Mouse (Mus musculus): Measurements from ENCODE around the gene Srd5a3. TPM values are rescaled to one million over a fixed set of nuclear protein-coding genes. Genes with fewer than 3 reads are reported as not detected.

The Srd5a3 gene
- polyA plus RNA-seq, 1 experiment from 2014 or later: 38.0 TPM

DNA sequence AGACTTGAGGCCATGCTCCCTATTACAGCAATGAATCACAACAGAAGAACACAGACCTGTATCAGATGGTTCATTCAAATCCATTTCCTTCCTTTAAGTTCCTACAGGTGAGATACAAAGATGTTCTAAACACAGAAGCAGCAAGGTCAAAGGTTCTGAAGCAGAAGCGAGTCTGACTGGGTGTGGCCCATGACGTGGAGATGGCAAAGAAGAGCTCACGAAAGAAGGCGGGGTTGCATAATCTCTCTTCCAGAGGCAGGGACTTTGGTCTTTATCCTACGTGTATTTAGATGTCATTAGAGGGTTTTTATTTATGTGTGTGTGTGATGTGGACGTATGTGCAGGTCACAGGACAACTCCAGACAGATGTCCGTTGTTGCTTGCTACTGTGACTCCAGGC is 37.6 kb downstream of the Srd5a3 start:
- H3K9ac ChIP-seq: no peak overlapping the region
- no peaks in the 10 kb centered on the region for H3K9me3 ChIP-seq
- WGBS: 63% methylated on average over 7 of the region's 7 CpGs
- H3K4me3 ChIP-seq (replicated peaks): no peak overlapping the region
- ATAC-seq (ENCODE audit: insufficient read depth, low FRiP score, low read depth): no peak
- H3K27me3 ChIP-seq (replicated peaks): no peaks in the 10 kb centered on the region
- H3K27ac ChIP-seq: no peak overlapping the region
- peaks cover 9% of the 10 kb centered on the region for H3K4me1 ChIP-seq
- no peak overlapping the region for H3K4me2 ChIP-seq
- no peaks in the 10 kb centered on the region for H3K36me3 ChIP-seq

DNA sequence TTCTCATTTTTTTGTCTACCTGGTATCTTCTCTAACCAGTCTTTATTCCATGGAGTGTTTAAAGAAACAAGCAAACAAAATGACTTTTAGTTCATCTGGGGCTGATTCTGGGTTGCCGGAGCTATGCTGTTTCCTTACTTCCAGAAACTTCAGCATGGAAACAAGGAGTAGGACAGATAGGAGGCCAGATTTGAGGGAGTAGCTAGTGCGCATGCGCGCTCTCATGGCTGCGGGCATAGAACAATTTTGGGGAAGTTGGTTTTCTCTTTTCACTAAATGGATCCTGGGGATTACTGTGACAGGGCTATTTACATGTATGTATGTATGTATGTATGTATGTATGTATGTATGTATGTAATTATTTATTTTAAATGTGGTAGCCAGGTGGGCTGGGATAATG is 39.1 kb downstream of the Srd5a3 start:
- no peak overlapping the region for H3K27ac ChIP-seq

DNA sequence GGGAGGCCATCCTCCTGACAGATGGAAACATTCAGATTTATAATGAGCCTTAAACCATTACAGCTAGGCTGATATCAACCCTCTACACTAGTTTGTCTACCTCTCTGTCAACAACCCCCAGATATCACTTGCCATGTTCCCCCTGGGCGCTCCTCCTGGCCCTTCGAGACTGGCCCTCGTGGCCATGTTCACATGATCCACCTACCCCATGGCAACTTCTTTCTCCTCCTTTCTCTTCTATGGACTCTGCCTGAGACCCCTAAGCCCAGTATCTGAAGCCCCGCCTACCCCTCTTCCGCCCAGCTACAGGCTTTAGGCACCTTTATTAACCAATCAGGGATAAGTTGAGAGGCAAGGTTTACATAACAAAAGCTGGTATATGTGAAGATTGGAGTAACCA is 39.7 kb downstream of the Srd5a3 start:
- no peak overlapping the region for H3K9ac ChIP-seq
- H3K27ac ChIP-seq: no peak overlapping the region
- peaks cover 9% of the 10 kb centered on the region for H3K4me1 ChIP-seq
- H3K27me3 ChIP-seq (replicated peaks): no peaks in the 10 kb centered on the region
- H3K36me3 ChIP-seq: no peaks in the 10 kb centered on the region
- 83% methylated on average over 5 of the region's 5 CpGs for WGBS
- H3K9me3 ChIP-seq: no peaks in the 10 kb centered on the region
- H3K4me2 ChIP-seq: no peak overlapping the region
- no peak for ATAC-seq (ENCODE audit: insufficient read depth, low FRiP score, low read depth)
- H3K4me3 ChIP-seq (replicated peaks): no peak overlapping the region

More for the DNA sequence above, 39.1 kb downstream of the Srd5a3 start:
- Histone ChIP-seq H3K36me3 (no peaks in the 10 kb centered on the region), H3K4me2 (no peak overlapping the region), H3K4me3 (replicated peaks) (no peak overlapping the region), H3K27me3 (replicated peaks) (no peaks in the 10 kb centered on the region), H3K4me1 (peaks cover 9% of the 10 kb centered on the region), H3K9ac (no peak overlapping the region), H3K9me3 (no peaks in the 10 kb centered on the region)
- no peak for ATAC-seq (ENCODE audit: insufficient read depth, low FRiP score, low read depth)
- WGBS: 94% methylated on average over 5 of the region's 5 CpGs

DNA sequence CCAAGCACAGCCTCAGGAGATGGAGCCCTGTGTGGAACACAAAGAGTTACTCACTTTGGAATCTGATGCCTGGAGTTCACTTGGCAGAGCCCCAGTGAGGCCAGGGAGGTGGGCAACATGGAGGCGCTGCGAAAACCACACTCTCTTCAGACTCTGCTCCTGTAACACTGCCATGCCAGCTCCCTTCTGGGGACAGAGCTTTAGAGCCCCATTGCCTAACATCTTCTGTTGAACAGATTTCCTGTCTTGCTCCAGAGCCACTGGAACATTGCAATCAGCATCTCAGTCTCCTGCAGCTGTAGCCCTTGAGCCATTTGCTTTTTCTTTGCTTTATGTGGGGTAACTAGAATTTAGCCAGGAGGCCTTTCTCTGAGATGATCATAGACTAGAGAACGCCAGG is 42.3 kb downstream of the Srd5a3 start:
- Histone ChIP-seq H3K4me2 (no peak overlapping the region), H3K9me3 (no peaks in the 10 kb centered on the region), H3K36me3 (no peaks in the 10 kb centered on the region), H3K9ac (no peak overlapping the region), H3K27ac (no peak overlapping the region), H3K27me3 (replicated peaks) (no peaks in the 10 kb centered on the region), H3K4me3 (replicated peaks) (no peak overlapping the region), H3K4me1 (peaks cover 12% of the 10 kb centered on the region)
- 56% methylated on average over 3 of the region's 3 CpGs for WGBS
- no peak for ATAC-seq (ENCODE audit: insufficient read depth, low FRiP score, low read depth)

DNA sequence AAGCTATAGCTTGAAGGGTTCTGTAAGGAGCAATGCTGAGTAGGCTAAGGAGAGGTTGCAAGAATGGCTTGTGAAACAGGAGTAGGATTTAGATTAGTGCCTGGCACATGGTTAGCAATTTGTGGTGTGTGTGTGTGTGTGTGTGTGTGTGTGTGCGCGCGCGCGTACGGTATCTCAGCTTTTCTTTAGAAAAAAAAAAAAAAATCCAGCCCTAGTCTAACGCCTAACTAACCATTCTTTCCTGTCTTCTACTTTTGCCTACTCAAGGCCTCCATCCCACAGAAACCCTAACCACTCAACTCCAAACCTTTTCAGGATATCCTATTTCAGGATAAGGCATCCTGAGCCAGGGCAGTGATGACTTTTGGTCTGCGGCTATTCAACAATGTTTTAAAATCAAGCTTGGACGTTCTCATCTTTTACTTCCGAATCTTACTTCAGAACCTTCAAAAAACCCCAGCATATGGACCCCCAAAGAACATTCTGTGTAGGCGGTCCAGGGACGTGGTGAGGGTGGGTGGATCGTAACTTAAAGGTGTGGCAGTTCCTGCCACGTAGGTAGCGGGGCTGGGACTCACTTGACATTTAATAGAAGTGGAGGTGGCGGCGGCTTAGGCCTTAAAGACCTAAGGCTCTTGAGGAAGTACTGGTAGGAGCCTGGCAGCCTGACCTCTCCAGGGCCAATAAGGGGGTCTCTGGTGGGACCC is 43.1 kb downstream of the Srd5a3 start:
- Histone ChIP-seq H3K27ac (peak overlapping the region; percentile 97), H3K4me3 (replicated peaks) (peak overlapping the region; percentile 96), H3K27me3 (replicated peaks) (no peaks in the 10 kb centered on the region), H3K9me3 (no peaks in the 10 kb centered on the region), H3K4me1 (peaks cover 12% of the 10 kb centered on the region), H3K4me2 (peak overlapping the region; percentile 83), H3K9ac (peak overlapping the region; percentile 89), H3K36me3 (no peaks in the 10 kb centered on the region)
- WGBS: 33% methylated on average over 17 of the region's 17 CpGs
- ATAC-seq (ENCODE audit: insufficient read depth, low FRiP score, low read depth): no peak; the same call in 1 of the 2 replicates

DNA sequence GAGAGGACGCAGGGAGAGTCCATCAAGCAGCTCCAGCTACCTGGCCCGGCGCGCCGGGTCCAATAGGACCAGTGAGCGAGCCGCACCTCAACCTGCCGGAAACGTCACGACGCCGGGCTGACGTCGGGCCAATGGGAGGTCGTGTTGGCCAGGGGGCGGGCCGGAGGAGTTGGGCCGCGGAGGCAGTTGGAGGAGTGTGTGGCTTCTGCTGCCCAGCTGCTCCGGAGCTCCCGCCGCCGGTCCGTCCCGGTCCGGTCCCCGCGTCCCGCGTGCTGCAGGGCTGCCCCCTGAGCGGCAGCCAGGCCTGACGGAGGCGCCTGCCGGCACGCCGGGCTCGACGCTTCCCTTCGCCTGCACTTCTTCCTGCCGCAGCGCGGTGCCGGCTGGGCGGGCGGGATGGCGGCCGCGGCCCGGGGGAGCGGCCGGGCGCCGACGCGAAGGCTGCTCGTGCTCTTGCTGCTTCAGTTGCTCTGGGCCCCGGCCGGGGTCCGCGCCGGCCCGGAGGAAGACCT is 43.7 kb downstream of the Srd5a3 start, which contains the start of gene Tmem165:
Gene Tmem165 (plus strand): TSS at position 131 of the 512 bp plus-strand sequence.
- ATAC-seq (ENCODE audit: insufficient read depth, low FRiP score, low read depth): peak; percentile 96
- Histone ChIP-seq H3K27ac (peak within 1 kb of the TSS; percentile 97), H3K36me3 (no peaks in the 10 kb centered on the region), H3K4me1 (peaks cover 12% of the 10 kb centered on the region), H3K9ac (peak within 1 kb of the TSS; percentile 89), H3K27me3 (replicated peaks) (no peaks in the 10 kb centered on the region), H3K4me3 (replicated peaks) (peak within 1 kb of the TSS; percentile 96), H3K4me2 (peak within 1 kb of the TSS; percentile 83), H3K9me3 (no peaks in the 10 kb centered on the region)
- 0% methylated on average over 48 of the region's 62 CpGs for whole genome bisulfite sequencing

DNA sequence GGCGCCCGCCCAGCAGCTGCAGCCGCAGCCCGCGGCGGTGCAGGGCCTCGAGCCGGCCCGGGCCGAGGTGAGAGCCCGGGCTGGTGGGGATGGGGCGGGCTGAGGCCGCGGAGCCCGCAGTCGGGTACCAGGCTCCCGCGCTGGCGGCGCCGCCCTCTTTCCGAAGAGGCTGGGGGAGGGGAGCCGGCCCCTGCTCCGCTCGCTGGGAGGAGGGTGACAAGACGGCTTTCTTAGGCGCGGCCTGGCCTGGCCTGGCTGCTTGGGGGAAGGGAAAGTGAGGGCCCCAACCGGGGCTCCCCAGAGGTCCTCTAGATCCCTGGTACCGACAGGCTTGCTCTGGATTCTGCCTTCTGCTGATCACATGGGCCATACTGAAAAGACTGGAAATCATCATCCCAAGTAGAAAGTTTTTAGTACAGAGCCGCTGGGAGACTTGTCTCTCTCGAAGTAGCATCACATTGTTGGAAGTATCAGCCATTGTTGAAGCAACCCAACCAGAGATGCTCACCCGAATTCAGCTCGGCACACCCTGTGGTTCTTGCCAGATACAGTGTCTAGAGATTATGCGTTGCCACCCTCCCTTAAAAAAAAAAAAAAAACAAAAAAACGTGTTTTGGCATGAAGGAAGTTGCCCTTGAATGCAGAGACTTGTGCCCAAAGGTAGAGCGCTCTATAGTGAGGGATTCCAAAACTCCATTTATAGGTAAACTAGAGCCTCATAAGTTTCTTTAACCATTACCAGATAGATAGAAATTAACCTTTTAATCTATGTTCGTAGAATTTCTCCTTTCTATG is 44.4 kb downstream of the Srd5a3 start:
- Histone ChIP-seq H3K9ac (peak overlapping the region; percentile 89), H3K27ac (peak overlapping the region; percentile 97), H3K4me1 (peaks cover 12% of the 10 kb centered on the region), H3K4me2 (peak overlapping the region; percentile 83), H3K9me3 (no peaks in the 10 kb centered on the region), H3K27me3 (replicated peaks) (no peaks in the 10 kb centered on the region), H3K36me3 (no peaks in the 10 kb centered on the region), H3K4me3 (replicated peaks) (peak overlapping the region; percentile 96)
- WGBS: 5% methylated on average over 37 of the region's 38 CpGs
- peak; percentile 85 for ATAC-seq (ENCODE audit: insufficient read depth, low FRiP score, low read depth)

DNA sequence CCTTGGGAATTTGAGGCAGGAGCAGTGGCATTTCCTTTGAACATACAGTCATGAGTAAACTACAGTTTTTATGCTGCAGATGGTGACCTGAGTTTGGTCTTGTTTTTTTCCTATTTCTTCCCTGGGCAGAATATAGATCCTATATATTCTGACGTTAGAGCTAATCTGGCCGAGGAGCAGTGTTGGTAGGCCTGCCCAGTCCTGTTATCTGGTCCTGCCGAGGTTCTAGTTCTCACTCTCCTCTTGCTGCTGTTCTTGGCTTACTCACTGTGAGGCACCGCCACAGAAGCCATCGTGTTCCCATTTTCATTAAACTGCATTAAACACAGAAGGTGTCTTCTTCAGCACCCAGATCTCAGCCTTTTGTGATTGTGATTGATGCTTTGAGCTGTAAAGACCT is 47.8 kb downstream of the Srd5a3 start:
- H3K4me2 ChIP-seq: no peak overlapping the region
- no peaks in the 10 kb centered on the region for H3K27me3 ChIP-seq (replicated peaks)
- ATAC-seq (ENCODE audit: insufficient read depth, low FRiP score, low read depth): no peak
- no peaks in the 10 kb centered on the region for H3K36me3 ChIP-seq
- no peaks in the 10 kb centered on the region for H3K9me3 ChIP-seq
- 77% methylated on average over 5 of the region's 5 CpGs for WGBS
- no peak overlapping the region for H3K27ac ChIP-seq
- peaks cover 12% of the 10 kb centered on the region for H3K4me1 ChIP-seq
- H3K4me3 ChIP-seq (replicated peaks): no peak overlapping the region
- no peak overlapping the region for H3K9ac ChIP-seq

DNA sequence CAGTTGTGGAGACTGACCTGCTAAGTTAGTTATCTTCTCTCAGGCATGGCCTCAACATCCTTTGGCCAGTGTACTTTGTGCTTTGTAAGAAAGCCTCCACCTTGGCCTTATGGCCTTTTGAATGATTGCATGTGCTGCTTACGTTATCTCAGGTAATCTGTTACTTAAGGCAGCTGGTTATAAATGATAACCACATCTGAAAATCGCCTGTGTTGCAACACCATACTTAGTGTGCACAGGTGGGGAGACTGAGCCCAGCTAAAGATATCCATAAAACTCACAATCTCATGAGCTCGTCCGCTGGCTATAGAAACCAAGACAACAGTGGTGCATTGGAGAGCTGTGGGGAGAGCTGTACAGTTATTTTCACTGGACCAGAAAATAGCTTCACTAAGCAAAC is 50.5 kb downstream of the Srd5a3 start:
- no peak overlapping the region for H3K27ac ChIP-seq

DNA sequence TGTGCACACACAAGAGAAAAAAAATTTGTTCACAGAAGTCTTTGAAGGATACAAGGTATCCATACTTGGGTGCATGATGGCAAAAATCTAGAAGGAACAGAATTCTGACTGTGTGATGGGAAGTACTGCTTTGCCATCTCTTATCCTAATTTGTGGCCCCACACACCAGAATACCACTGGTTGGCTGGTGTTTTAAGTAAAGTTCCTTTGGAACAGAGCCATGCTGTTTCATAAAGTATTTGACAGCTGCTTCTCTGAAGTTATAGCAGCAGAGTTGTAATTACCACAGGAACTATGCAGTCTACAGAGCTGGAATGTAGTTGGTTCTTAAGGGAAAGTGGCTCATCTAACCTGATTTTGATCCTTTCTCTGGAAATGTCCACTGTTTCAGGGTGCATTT is 53.0 kb downstream of the Srd5a3 start:
- Histone ChIP-seq H3K9ac (no peak overlapping the region), H3K9me3 (no peaks in the 10 kb centered on the region), H3K4me3 (replicated peaks) (no peak overlapping the region), H3K4me1 (no peaks in the 10 kb centered on the region; the same call in 1 of the 2 replicates), H3K27ac (no peak overlapping the region), H3K36me3 (0 out of 2 replicates have a peak, but pooled peaks cover 3% of the 10 kb centered on the region), H3K27me3 (replicated peaks) (no peaks in the 10 kb centered on the region), H3K4me2 (no peak overlapping the region)
- ATAC-seq (ENCODE audit: insufficient read depth, low FRiP score, low read depth): no peak

More for the DNA sequence above, 50.5 kb downstream of the Srd5a3 start:
- no peak for ATAC-seq (ENCODE audit: insufficient read depth, low FRiP score, low read depth)
- H3K4me1 ChIP-seq: peaks cover 6% of the 10 kb centered on the region
- H3K9me3 ChIP-seq: no peaks in the 10 kb centered on the region
- 0 out of 2 replicates have a peak, but pooled peaks cover 3% of the 10 kb centered on the region for H3K36me3 ChIP-seq
- WGBS: 76% methylated on average over 4 of the region's 4 CpGs
- no peaks in the 10 kb centered on the region for H3K27me3 ChIP-seq (replicated peaks)
- no peak overlapping the region for H3K9ac ChIP-seq
- H3K4me2 ChIP-seq: no peak overlapping the region
- H3K4me3 ChIP-seq (replicated peaks): no peak overlapping the region

DNA sequence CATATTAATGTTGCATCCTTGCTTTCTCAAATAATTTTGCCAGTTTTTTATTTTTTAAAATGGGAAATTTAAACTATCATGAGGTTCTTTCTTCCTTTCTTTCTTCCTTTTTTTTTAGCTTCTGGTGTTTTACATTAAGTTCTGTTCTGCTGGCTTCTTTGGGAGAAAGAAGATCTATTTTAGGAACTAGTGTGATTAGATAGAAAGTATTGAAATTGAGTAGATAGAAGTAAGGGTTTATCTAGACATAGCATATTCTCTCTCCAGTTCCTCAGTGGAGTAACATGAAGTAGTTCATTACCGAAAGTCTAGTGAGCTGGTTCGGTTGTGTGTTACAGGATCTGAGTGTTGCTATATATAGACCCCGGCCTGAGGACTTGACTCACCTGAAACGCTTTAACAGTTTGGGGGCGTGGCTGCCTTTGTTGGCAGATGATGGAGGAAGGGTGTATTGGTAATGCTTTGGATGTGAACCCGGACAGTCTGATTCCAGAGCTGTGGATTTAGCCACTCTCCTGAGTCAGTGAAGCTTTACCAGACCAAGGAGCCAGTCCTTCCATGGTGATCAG is 54.4 kb downstream of the Srd5a3 start:
- no peak overlapping the region for H3K9ac ChIP-seq
- no peaks in the 10 kb centered on the region for H3K4me1 ChIP-seq
- WGBS: 68% methylated on average over 6 of the region's 6 CpGs
- ATAC-seq (ENCODE audit: insufficient read depth, low FRiP score, low read depth): no peak
- H3K27ac ChIP-seq: no peak overlapping the region
- no peak overlapping the region for H3K4me2 ChIP-seq
- no peaks in the 10 kb centered on the region for H3K9me3 ChIP-seq
- no peaks in the 10 kb centered on the region for H3K27me3 ChIP-seq (replicated peaks)
- H3K36me3 ChIP-seq: 0 out of 2 replicates have a peak, but pooled peaks cover 6% of the 10 kb centered on the region
- H3K4me3 ChIP-seq (replicated peaks): no peak overlapping the region

DNA sequence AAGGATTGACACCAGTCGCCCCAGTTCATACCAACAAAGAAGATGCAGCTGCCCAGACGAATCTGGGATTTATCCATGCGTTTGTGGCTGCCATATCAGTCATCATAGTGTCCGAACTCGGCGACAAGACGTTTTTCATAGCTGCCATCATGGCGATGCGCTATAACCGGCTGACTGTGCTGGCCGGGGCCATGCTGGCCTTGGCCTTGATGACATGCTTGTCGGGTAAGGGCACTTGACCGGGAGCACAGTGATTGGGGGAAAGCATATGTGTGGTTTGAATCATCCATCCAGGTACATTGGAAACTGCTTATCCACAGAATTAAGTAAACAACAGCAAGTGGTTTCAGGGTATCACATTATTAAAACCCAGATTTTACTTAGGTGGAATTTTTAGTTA is 59.3 kb downstream of the Srd5a3 start:
- peaks cover 22% of the 10 kb centered on the region; the same call in 1 of the 2 replicates for H3K36me3 ChIP-seq
- H3K27me3 ChIP-seq (replicated peaks): no peaks in the 10 kb centered on the region
- H3K9me3 ChIP-seq: no peaks in the 10 kb centered on the region
- no peak for ATAC-seq (ENCODE audit: insufficient read depth, low FRiP score, low read depth)
- H3K4me2 ChIP-seq: no peak overlapping the region
- no peak overlapping the region for H3K4me3 ChIP-seq (replicated peaks)
- WGBS: 89% methylated on average over 13 of the region's 13 CpGs
- no peak overlapping the region for H3K27ac ChIP-seq
- H3K4me1 ChIP-seq: no peaks in the 10 kb centered on the region
- H3K9ac ChIP-seq: no peak overlapping the region
